Mouse (Mus musculus): Measurements from ENCODE around the gene Dnase1. TPM values are rescaled to one million over a fixed set of nuclear protein-coding genes. Genes with fewer than 3 reads are reported as not detected.

Gene Dnase1
- total RNA-seq, 1 experiment from 2014 or later: not detected

Other genes with a start within 250 kb of the Dnase1 start
- not detected in 3 replicates for gene Olfr15, start 206.1 kb upstream of the Dnase1 start, total RNA-seq (2017)
- gene Zfp174, start 189.7 kb upstream of the Dnase1 start, total RNA-seq (2017): 0.11 to 1.5 TPM (median 1.4 TPM) in 3 replicates
- 24.5 to 61.7 TPM (median 26.2 TPM) in 3 replicates for gene Naa60, start 164.6 kb upstream of the Dnase1 start, total RNA-seq (2017)
- 23.7 to 35.3 TPM (median 24.2 TPM) in 3 replicates for gene Zfp597, start 152.4 kb upstream of the Dnase1 start, total RNA-seq (2017)
- gene Gm20695, start 152.3 kb upstream of the Dnase1 start, total RNA-seq (2017): 1.2 TPM in 1 of 3 replicates, not detected in the others
- 0.57 to 6.4 TPM (median 1.9 TPM) in 3 replicates for gene 1700037C18Rik, start 128.3 kb upstream of the Dnase1 start, total RNA-seq (2017)
- 12.0 to 20.1 TPM (median 12.2 TPM) in 3 replicates for gene Cluap1, start 128.1 kb upstream of the Dnase1 start, total RNA-seq (2017)
- gene Nlrc3, start 60.3 kb upstream of the Dnase1 start, total RNA-seq (2017): 9.6 to 50.1 TPM (median 14.0 TPM) in 3 replicates
- 18.3 to 53.4 TPM (median 21.9 TPM) in 3 replicates for gene Slx4, start 33.2 kb upstream of the Dnase1 start, total RNA-seq (2017)
- 29.8 to 50.5 TPM (median 41.3 TPM) in 3 replicates for gene Trap1, start 40.9 kb downstream of the Dnase1 start, total RNA-seq (2017)
- 40.6 to 106 TPM (median 47.4 TPM) in 3 replicates for gene Crebbp, start 177.1 kb downstream of the Dnase1 start, total RNA-seq (2017)